7 mouse cellular contexts compared by ENCODE assay signal in the genomic region with DNA sequence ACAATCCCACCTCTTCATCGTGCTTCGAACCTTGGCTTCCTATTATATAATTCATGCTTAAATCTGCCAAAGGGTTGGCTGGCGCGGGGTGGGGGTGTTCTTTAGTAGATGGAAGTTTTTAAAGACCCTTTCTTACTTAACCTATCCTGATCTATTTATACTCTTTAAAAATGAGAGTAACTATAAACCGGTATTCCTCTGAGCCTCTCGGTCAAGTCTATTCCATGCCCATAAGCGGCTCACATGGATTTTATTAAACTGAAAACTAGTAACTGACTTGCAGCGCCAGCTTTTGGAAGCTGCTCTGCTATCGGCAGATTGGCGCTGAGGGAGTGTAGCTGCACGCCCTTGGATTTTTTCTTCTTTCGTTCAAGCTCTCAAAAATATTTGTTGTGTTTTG. TPM values are rescaled to one million over a fixed set of nuclear protein-coding genes. Genes with fewer than 3 reads are reported as not detected.
A peak's percentile ranks its signal among the peaks of the same experiment; 100 is the strongest.
DNase-seq lines count a peak whose midpoint lies in the region; ATAC-seq and TF ChIP-seq lines count a peak whose summit lies in the region.

No protein-coding gene starts in this region.

- no peak for TF ChIP-seq POLR2A in limb, embryonic 14.5 days (IDR thresholded peaks at IDR 0.05; ENCODE audit: borderline replicate concordance, extremely low read depth, insufficient read depth, insufficient read length)

- peak; percentile 6 for DNase-seq in ovary, postnatal 36 days (ENCODE audit: low spot score)
- DNase-seq in ovary, adult 18-20 months (ENCODE audit: low spot score): no peak
- peak; percentile 51 for DNase-seq in hindbrain, postnatal 0 days (ENCODE audit: low spot score)
- peak; percentile 55 for DNase-seq in limb, embryonic 14.5 days (ENCODE audit: low spot score)
- DNase-seq in right cerebral cortex, postnatal 10 days (ENCODE audit: low spot score in 2 of 2): peak; percentile 30 to 33

- no peak overlapping the region for H3K9ac ChIP-seq in forebrain, embryonic 15.5 days (replicated peaks)
- no peak overlapping the region for H3K9ac ChIP-seq in hindbrain, postnatal 0 days (replicated peaks; ENCODE audit: low read length)
- H3K9ac ChIP-seq in limb, embryonic 14.5 days (ENCODE audit: low read depth, low read length, severe bottlenecking): peak overlapping the region; percentile 86

- H3K4me2 ChIP-seq in forebrain, embryonic 15.5 days (replicated peaks): peak overlapping the region; percentile 100
- peak overlapping the region; percentile 95 for H3K4me2 ChIP-seq in hindbrain, postnatal 0 days (ENCODE audit: low read depth, low read length)
- H3K4me2 ChIP-seq in limb, embryonic 14.5 days (replicated peaks; ENCODE audit: low read depth, low read length, severe bottlenecking): peak overlapping the region; percentile 84

- H3K27me3 ChIP-seq in forebrain, embryonic 15.5 days: peaks cover 9% of the 10 kb centered on the region; the same call in 1 of the 2 replicates
- H3K27me3 ChIP-seq in hindbrain, postnatal 0 days (ENCODE audit: insufficient read depth, low read length): no peaks in the 10 kb centered on the region
- no peaks in the 10 kb centered on the region for H3K27me3 ChIP-seq in limb, embryonic 14.5 days (ENCODE audit: control insufficient read depth, insufficient read depth, low read length)

- peak overlapping the region; percentile 69 for H3K4me3 ChIP-seq in forebrain, embryonic 15.5 days
- H3K4me3 ChIP-seq in hindbrain, postnatal 0 days (ENCODE audit: low read length): peak overlapping the region; percentile 82
- peak overlapping the region; percentile 81 for H3K4me3 ChIP-seq in limb, embryonic 14.5 days (replicated peaks; ENCODE audit: low read length)

- WGBS in forebrain, embryonic 15.5 days: 8% methylated on average over 12 of the region's 12 CpGs
- 6% methylated on average over 12 of the region's 12 CpGs for WGBS in hindbrain, postnatal 0 days
- 4% methylated on average over 12 of the region's 12 CpGs for WGBS in limb, embryonic 14.5 days

- H3K4me1 ChIP-seq in forebrain, embryonic 15.5 days: peaks cover 10% of the 10 kb centered on the region; the same call in 1 of the 2 replicates
- no peaks in the 10 kb centered on the region for H3K4me1 ChIP-seq in hindbrain, postnatal 0 days (ENCODE audit: insufficient read depth, low read length)
- H3K4me1 ChIP-seq in limb, embryonic 14.5 days (ENCODE audit: control insufficient read depth, insufficient read depth, low read length): peaks cover 6% of the 10 kb centered on the region; the same call in 1 of the 2 replicates

- ATAC-seq in forebrain, embryonic 15.5 days (replicated peaks): 0 out of 2 replicates have a peak, but pooled peaks have one; percentile 9
- ATAC-seq in hindbrain, postnatal 0 days: no peak
- ATAC-seq in limb, embryonic 14.5 days (ENCODE audit: low FRiP score, low read depth): peak; percentile 34
- no peak for ATAC-seq in erythroblast, adult 5-6 weeks (replicated peaks; ENCODE audit: low FRiP score, poor library complexity, severe bottlenecking)

- TF ChIP-seq CTCF in hindbrain, postnatal 0 days (IDR thresholded peaks at IDR 0.05; ENCODE audit: low read depth): no peak

- no peak overlapping the region for H3K27ac ChIP-seq in forebrain, embryonic 15.5 days (replicated peaks)
- no peak overlapping the region for H3K27ac ChIP-seq in hindbrain, postnatal 0 days
- peak overlapping the region; percentile 97; the same call in 1 of the 2 replicates for H3K27ac ChIP-seq in limb, embryonic 14.5 days (replicated peaks; ENCODE audit: low read depth, low read length)

- H3K9me3 ChIP-seq in forebrain, embryonic 15.5 days: no peaks in the 10 kb centered on the region
- no peaks in the 10 kb centered on the region for H3K9me3 ChIP-seq in hindbrain, postnatal 0 days (ENCODE audit: low read length)
- no peaks in the 10 kb centered on the region for H3K9me3 ChIP-seq in limb, embryonic 14.5 days (ENCODE audit: control insufficient read depth, low read length)

- no peaks in the 10 kb centered on the region for H3K36me3 ChIP-seq in forebrain, embryonic 15.5 days
- no peaks in the 10 kb centered on the region for H3K36me3 ChIP-seq in hindbrain, postnatal 0 days (ENCODE audit: insufficient read depth, low read length)
- H3K36me3 ChIP-seq in limb, embryonic 14.5 days (ENCODE audit: control insufficient read depth, insufficient read depth, low read length): 0 out of 2 replicates have a peak, but pooled peaks cover under 1% of the 10 kb centered on the region

RNA-seq across cellular contexts. Expression of gene Mme, which starts 55.1 kb away (rescaled TPM):
- polyA plus RNA-seq in forebrain, embryonic 15.5 days (2015; fragmentation: Nextera tagmentation; extraction: Ambion mirVana): 2.6 and 3.3 TPM in 2 replicates
- 4.9 and 9.0 TPM in 2 replicates for total RNA-seq in hindbrain, postnatal 0 days (2014; rRNA removed)
- polyA plus RNA-seq in hindbrain, postnatal 0 days (2015; fragmentation: Nextera tagmentation; extraction: Ambion mirVana): 2.1 and 2.5 TPM in 2 replicates
- polyA plus RNA-seq in limb, embryonic 14.5 days (2012; rRNA removed): 29.4 and 33.1 TPM in 2 replicates
- polyA plus RNA-seq in limb, embryonic 14.5 days (2014; fragmentation: Nextera tagmentation; extraction: Ambion mirVana): 54.9 and 62.0 TPM in 2 replicates
- 0.21 TPM in 1 of 2 replicates, not detected in the other for total RNA-seq in erythroblast, adult 5-6 weeks (2015; ENCODE audit: low replicate concordance)
- 0.34 and 2.1 TPM in 2 replicates for total RNA-seq in erythroblast, adult 5-6 weeks (2017; ENCODE audit: low replicate concordance)

Comparison
In these comparisons a context has a peak if more than half of its experiments do, and no peak if none do; other contexts are left out.
1. ATAC-seq: peak in forebrain, embryonic 15.5 days (single experiment) and limb, embryonic 14.5 days (single experiment); none in hindbrain, postnatal 0 days (single experiment) and erythroblast, adult 5-6 weeks (single experiment).
2. Peak in every context shown above with its lines, with median percentiles within 50 percentile points of each other: H3K4me2 ChIP-seq and H3K4me3 ChIP-seq.